Mouse (Mus musculus) bone marrow, adult 2 months (tissue): ENCODE data around the gene Aqp1.

Source experiments
- CTCF ChIP-seq: fragments of 200-500 bp; IDR thresholded peaks from 2 replicates; pipeline ENCODE4 v1.5.1; 2011; ENCODE audit warnings: low read length, control low read depth; ENCODE audit not compliant: control insufficient read depth, insufficient read depth
- POLR2A ChIP-seq: fragments of 200-500 bp; IDR thresholded peaks from 2 replicates; pipeline ENCODE4 v1.6.1; 2011; ENCODE audit warnings: low read depth, mild to moderate bottlenecking, control low read depth, low read length, borderline replicate concordance; ENCODE audit not compliant: control insufficient read depth

- TF ChIP-seq CTCF (no peak), POLR2A (0 out of 2 replicates have a peak, but pooled peaks have one; percentile 12)
These were observed 9.0 kb downstream of the Aqp1 start for GRCm38 (mm10) chr6:55345264-55345663.
